Mouse (Mus musculus): Measurements from ENCODE around the gene Iqcc.

Gene Iqcc

GRCm38 (mm10) chr4:129618786-129619691, at the start of gene Iqcc:
TSS of gene Iqcc (minus strand) at chr4:129619099.
- peak; percentile 94 for DNase-seq (ENCODE audit: low read depth, low spot score)

GRCm38 (mm10) chr4:129662255-129662813, 43.4 kb upstream of the Iqcc start:
- no peak for DNase-seq (ENCODE audit: low read depth, low spot score)

- DNase-seq (ENCODE audit: low read depth, low spot score), result no peak
Observed at GRCm38 (mm10) chr4:129661584-129661983, 42.7 kb upstream of the Iqcc start.

- no peak for DNase-seq (ENCODE audit: low read depth, low spot score)
Observed at GRCm38 (mm10) chr4:129654770-129655169, 35.9 kb upstream of the Iqcc start.

GRCm38 (mm10) chr4:129650359-129650758, 31.5 kb upstream of the Iqcc start:
- no peak for DNase-seq (ENCODE audit: low read depth, low spot score)

- no peak for DNase-seq (ENCODE audit: low read depth, low spot score)
Observed at GRCm38 (mm10) chr4:129648656-129649055, 29.8 kb upstream of the Iqcc start.

- DNase-seq (ENCODE audit: low read depth, low spot score), result no peak
Observed at GRCm38 (mm10) chr4:129645204-129645603, 26.3 kb upstream of the Iqcc start.

- DNase-seq (ENCODE audit: low read depth, low spot score), result peak; percentile 21
Observed at GRCm38 (mm10) chr4:129641756-129642155, 22.9 kb upstream of the Iqcc start.

GRCm38 (mm10) chr4:129640638-129641467, 22.0 kb upstream of the Iqcc start, which contains the start of gene Txlna:
TSS of gene Txlna (minus strand) at chr4:129641065.
- DNase-seq (ENCODE audit: low read depth, low spot score), result peak; percentile 100

- DNase-seq (ENCODE audit: low read depth, low spot score), result no peak
Observed at GRCm38 (mm10) chr4:129640101-129640637, 21.3 kb upstream of the Iqcc start.

GRCm38 (mm10) chr4:129639221-129639620, 20.3 kb upstream of the Iqcc start:
- DNase-seq (ENCODE audit: low read depth, low spot score), result no peak

- no peak for DNase-seq (ENCODE audit: low read depth, low spot score)
Observed at GRCm38 (mm10) chr4:129633852-129634251, 15.0 kb upstream of the Iqcc start.

- DNase-seq (ENCODE audit: low read depth, low spot score), result no peak
Observed at GRCm38 (mm10) chr4:129631867-129632266, 13.0 kb upstream of the Iqcc start.

GRCm38 (mm10) chr4:129630944-129631343, 12.0 kb upstream of the Iqcc start:
- no peak for DNase-seq (ENCODE audit: low read depth, low spot score)

- DNase-seq (ENCODE audit: low read depth, low spot score), result no peak
Observed at GRCm38 (mm10) chr4:129626035-129626434, 7.1 kb upstream of the Iqcc start.

GRCm38 (mm10) chr4:129625496-129625895, 6.6 kb upstream of the Iqcc start:
- DNase-seq (ENCODE audit: low read depth, low spot score), result no peak

- no peak for DNase-seq (ENCODE audit: low read depth, low spot score)
Observed at GRCm38 (mm10) chr4:129625029-129625370, 6.1 kb upstream of the Iqcc start.

GRCm38 (mm10) chr4:129624281-129625028, 5.6 kb upstream of the Iqcc start:
- DNase-seq (ENCODE audit: low read depth, low spot score), result peak; percentile 93

GRCm38 (mm10) chr4:129623681-129624091, 4.8 kb upstream of the Iqcc start, which contains the start of gene Ccdc28b:
TSS of gene Ccdc28b (minus strand) at chr4:129623947.
- peak; percentile 77 for DNase-seq (ENCODE audit: low read depth, low spot score)

GRCm38 (mm10) chr4:129622803-129623535, 4.1 kb upstream of the Iqcc start:
- DNase-seq (ENCODE audit: low read depth, low spot score), result no peak
